Mouse (Mus musculus) hindbrain, embryonic 11.5 days (tissue): ENCODE measurements around the gene Anxa8. TPM values are rescaled to one million over a fixed set of nuclear protein-coding genes. Genes with fewer than 3 reads are reported as not detected.

Source experiments
- ATAC-seq: fragments of 200-750 bp; cut with Nextera tagmentation; 2 replicates; pipeline ENCODE4 v1.8.0; 2017; ENCODE audit warnings: mild to moderate bottlenecking, moderate TSS enrichment, moderate library complexity; ENCODE audit not compliant: low FRiP score
- DNase-seq: peaks from one replicate; pipeline ENCODE4 v3.0.0-alpha.2; 2015; ENCODE audit warnings: low spot score
- H3K27ac ChIP-seq: fragments of 300-500 bp; sonication (generic); 2 replicates; pipeline ENCODE4 v1.5.1; 2014; ENCODE audit warnings: mild to moderate bottlenecking, low read depth, low read length
- H3K27me3 ChIP-seq: fragments of 300-500 bp; sonication (generic); 2 replicates; pipeline ENCODE4 v1.6.1; 2014; ENCODE audit warnings: mild to moderate bottlenecking, low read length, moderate library complexity, mixed read lengths; ENCODE audit not compliant: control insufficient read depth, insufficient read depth
- H3K36me3 ChIP-seq: fragments of 300-500 bp; sonication (generic); 2 replicates; pipeline ENCODE4 v1.6.1; 2014; ENCODE audit warnings: mild to moderate bottlenecking, low read length, moderate library complexity, mixed read lengths; ENCODE audit not compliant: control insufficient read depth, insufficient read depth
- H3K4me1 ChIP-seq: fragments of 300-500 bp; sonication (generic); replicated peaks from 2 replicates; pipeline ENCODE4 v1.6.1; 2014; ENCODE audit warnings: low read length, mixed read lengths; ENCODE audit not compliant: control insufficient read depth, insufficient read depth
- H3K4me2 ChIP-seq: fragments of 300-500 bp; sonication (generic); replicated peaks from 2 replicates; pipeline ENCODE4 v1.6.1; 2014; ENCODE audit warnings: mild to moderate bottlenecking, low read depth, low read length
- H3K4me3 ChIP-seq: fragments of 300-500 bp; sonication (generic); 2 replicates; pipeline ENCODE4 v1.5.1; 2014; ENCODE audit warnings: low read depth, low read length
- H3K9ac ChIP-seq: fragments of 300-500 bp; sonication (generic); 2 replicates; pipeline ENCODE4 v1.6.1; 2014; ENCODE audit warnings: low read depth, low read length
- H3K9me3 ChIP-seq: fragments of 300-500 bp; sonication (generic); 2 replicates; pipeline ENCODE4 v1.6.1; 2016; ENCODE audit warnings: low read length; ENCODE audit not compliant: control insufficient read depth
- WGBS: fragments of 180-500 bp; shearing (Covaris S2); extraction: QIAGEN DNeasy Blood & Tissue Kit; methylation state at CpG from one replicate; pipeline ENCODE4 v1.1.7; 2014; 5-methylcytosine and 5-hydroxymethylcytosine counted together
- polyA plus RNA-seq: library from polyadenylated mRNA; unstranded; fragments of >200 nt; fragmentation: Nextera tagmentation; extraction: Ambion mirVana; gene quantifications from 2 replicates; pipeline ENCODE4 v1.2.1, GENCODE M21; 2014

The Anxa8 gene
- polyA plus RNA-seq, 1 experiment from 2014 or later: 1.8 TPM

DNA sequence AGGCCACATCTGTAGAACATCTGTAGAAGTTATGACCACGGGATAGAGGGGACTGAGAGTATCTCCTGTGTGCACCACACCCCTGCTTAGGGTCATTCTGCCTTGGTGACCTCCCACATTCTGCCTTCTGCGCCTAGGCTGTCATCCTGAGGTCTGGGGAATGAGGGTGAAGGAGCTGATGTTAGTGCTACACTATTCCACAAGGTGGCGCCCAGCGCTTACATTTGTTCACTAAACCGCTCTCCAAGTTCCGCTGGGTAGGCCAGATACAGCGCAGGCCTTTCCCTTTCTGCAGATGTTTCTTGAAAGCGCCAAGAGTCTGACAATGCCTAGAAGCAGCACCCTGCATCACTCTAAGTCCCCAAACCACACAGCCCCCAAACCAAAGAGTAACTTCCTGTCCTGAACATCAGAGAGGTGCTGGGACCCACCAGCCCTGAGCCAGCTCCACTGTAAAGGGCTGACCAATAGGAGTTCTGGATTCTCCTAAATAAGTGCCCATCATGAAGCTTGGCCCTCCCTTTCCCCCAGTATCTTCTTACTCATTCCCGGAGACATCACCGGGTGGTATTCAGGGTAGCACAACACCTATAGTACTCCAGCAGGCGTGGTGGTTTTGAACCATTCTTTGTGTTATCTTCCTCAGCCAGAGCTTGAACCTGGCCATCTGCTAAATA is 5.3 kb upstream of the Anxa8 start:
- ATAC-seq (peak; percentile 71), DNase-seq (peak; percentile 90)
- H3K4me3 ChIP-seq: no peak overlapping the region
- no peak overlapping the region for H3K4me2 ChIP-seq
- H3K27ac ChIP-seq: no peak overlapping the region
- no peaks in the 10 kb centered on the region for H3K36me3 ChIP-seq
- H3K27me3 ChIP-seq: no peaks in the 10 kb centered on the region
- no peaks in the 10 kb centered on the region for H3K4me1 ChIP-seq
- no peaks in the 10 kb centered on the region for H3K9me3 ChIP-seq
- no peak overlapping the region for H3K9ac ChIP-seq
- 11% methylated on average over 11 of the region's 11 CpGs for WGBS

DNA sequence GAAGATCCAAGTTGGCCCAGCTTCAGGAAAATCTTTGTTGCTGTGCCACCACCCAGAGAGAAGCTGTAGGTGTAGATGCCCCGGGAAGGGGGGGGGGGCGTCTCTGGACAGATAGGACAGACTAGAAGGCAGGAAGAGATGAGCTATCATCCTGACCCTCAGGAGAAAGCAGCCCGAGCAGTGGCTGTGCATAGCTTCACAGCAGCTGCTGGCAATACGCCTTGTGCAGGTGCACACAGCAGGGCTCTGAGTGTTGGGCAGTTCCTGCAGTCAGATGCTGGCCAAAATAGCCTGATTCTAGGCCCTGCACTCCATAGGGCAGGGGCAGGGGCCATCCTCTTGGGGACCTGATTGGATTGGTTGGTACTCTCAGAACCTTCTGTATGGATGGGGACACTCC is 1.0 kb downstream of the Anxa8 start:
- H3K4me3 ChIP-seq: no peak overlapping the region
- no peaks in the 10 kb centered on the region for H3K4me1 ChIP-seq
- H3K36me3 ChIP-seq: no peaks in the 10 kb centered on the region
- DNase-seq (no peak), ATAC-seq (no peak)
- 70% methylated on average over 4 of the region's 4 CpGs for WGBS
- no peaks in the 10 kb centered on the region for H3K9me3 ChIP-seq
- no peak overlapping the region for H3K4me2 ChIP-seq
- no peak overlapping the region for H3K9ac ChIP-seq
- no peak overlapping the region for H3K27ac ChIP-seq
- H3K27me3 ChIP-seq: no peaks in the 10 kb centered on the region

DNA sequence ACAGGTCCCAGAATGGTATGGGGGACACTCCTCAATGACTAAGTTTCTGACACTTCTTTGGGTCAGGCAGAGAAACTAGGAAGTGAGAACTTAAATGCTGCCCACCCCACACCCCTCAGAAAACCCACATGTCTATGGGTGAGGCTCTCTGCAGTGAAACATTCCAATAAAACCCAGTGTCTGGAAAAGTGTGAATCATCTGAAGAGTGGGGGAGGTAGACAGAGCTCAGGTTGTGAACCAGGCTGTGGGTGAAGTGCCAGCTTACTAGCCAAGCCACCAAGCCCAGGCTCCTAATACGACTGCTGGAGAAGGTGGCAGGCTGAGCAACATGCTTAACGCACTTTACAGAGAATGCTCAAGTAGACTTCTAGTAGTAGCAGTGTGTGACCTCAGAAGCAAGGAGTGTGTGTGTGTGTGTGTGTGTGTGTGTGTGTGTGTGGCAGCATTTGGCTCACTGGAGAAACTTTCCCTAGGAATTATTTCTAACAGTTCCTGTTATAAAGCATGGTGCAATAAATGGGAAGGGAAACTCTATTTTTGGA is 2.1 kb downstream of the Anxa8 start:
- 86% methylated on average over 2 of the region's 2 CpGs for WGBS
- no peak overlapping the region for H3K4me2 ChIP-seq
- H3K9me3 ChIP-seq: no peaks in the 10 kb centered on the region
- H3K27ac ChIP-seq: no peak overlapping the region
- ATAC-seq (no peak), DNase-seq (no peak)
- H3K9ac ChIP-seq: no peak overlapping the region
- H3K4me1 ChIP-seq: no peaks in the 10 kb centered on the region
- no peak overlapping the region for H3K4me3 ChIP-seq
- H3K27me3 ChIP-seq: no peaks in the 10 kb centered on the region
- no peaks in the 10 kb centered on the region for H3K36me3 ChIP-seq

DNA sequence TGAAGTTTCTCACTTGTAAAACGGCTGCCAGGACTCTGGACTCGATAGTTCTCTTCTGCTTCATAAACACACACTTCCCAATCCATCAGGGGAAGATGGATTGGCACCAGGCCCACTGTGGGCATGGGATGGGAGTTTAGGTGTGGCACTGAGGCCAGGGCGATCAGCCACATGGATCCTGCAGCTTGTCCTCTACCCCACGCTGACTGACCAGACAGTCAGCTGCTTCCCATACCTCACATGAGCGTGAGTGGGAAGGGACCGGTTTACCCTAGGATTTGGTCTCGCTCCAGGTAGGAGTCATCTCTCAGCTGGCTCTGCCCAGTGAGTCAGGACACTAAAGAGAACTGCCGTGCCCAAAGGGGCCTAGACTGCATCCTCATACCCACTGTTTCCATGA is 4.0 kb downstream of the Anxa8 start:
- no peak overlapping the region for H3K9ac ChIP-seq
- H3K4me3 ChIP-seq: no peak overlapping the region
- H3K4me2 ChIP-seq: no peak overlapping the region
- H3K27me3 ChIP-seq: no peaks in the 10 kb centered on the region
- ATAC-seq: no peak
- no peak overlapping the region for H3K27ac ChIP-seq
- no peaks in the 10 kb centered on the region for H3K4me1 ChIP-seq
- WGBS: 90% methylated on average over 8 of the region's 8 CpGs
- H3K9me3 ChIP-seq: no peaks in the 10 kb centered on the region
- no peak for DNase-seq
- no peaks in the 10 kb centered on the region for H3K36me3 ChIP-seq

DNA sequence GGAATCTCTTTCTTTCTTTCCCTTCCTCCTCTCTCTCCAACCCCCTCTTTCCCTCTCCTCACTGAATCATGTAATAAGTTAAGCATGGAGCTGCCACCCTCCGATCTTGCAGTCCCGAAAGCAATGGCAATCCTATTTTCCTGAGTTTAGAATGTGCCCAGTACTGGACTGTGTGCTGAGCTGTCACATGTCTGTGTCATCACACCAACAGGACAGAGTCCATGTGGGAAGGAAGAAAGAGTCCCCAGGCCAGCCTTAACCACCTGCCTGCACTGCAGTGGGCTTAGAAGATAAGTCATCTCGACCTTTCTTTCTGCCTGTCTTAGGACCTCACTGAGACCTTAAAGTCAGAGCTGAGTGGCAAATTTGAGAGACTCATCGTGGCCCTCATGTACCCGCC is 5.7 kb downstream of the Anxa8 start:
- H3K27me3 ChIP-seq: no peaks in the 10 kb centered on the region
- ATAC-seq (no peak), DNase-seq (no peak)
- no peak overlapping the region for H3K27ac ChIP-seq
- no peak overlapping the region for H3K4me3 ChIP-seq
- no peaks in the 10 kb centered on the region for H3K4me1 ChIP-seq
- H3K9ac ChIP-seq: no peak overlapping the region
- no peaks in the 10 kb centered on the region for H3K9me3 ChIP-seq
- WGBS: 86% methylated on average over 5 of the region's 5 CpGs
- no peaks in the 10 kb centered on the region for H3K36me3 ChIP-seq
- H3K4me2 ChIP-seq: no peak overlapping the region

DNA sequence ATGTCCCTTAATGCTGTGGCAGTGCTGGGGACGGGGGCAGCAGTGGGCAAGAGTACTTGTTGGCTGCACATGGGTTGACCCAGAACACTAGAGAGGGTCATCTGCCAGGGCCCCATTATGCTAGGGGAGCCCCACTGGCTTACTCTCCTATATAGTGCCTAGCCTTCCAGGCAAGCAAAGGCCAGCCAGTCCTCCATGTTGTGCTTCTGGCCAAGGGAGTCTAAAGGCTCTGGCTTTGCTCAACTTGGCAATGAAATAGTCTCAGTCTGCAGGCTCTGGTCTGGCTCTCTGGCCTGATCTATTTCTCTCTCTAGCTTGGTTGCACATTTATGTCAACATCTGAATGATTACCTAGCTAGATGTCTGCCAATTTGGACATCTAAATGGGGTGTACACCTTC is 7.1 kb downstream of the Anxa8 start:
- 100% methylated on average over 1 of the region's 1 CpGs for WGBS
- Histone ChIP-seq H3K4me1 (no peaks in the 10 kb centered on the region), H3K4me2 (no peak overlapping the region), H3K27ac (no peak overlapping the region), H3K27me3 (no peaks in the 10 kb centered on the region), H3K9ac (no peak overlapping the region), H3K4me3 (no peak overlapping the region), H3K9me3 (no peaks in the 10 kb centered on the region), H3K36me3 (no peaks in the 10 kb centered on the region)
- no peak for DNase-seq
- no peak for ATAC-seq

DNA sequence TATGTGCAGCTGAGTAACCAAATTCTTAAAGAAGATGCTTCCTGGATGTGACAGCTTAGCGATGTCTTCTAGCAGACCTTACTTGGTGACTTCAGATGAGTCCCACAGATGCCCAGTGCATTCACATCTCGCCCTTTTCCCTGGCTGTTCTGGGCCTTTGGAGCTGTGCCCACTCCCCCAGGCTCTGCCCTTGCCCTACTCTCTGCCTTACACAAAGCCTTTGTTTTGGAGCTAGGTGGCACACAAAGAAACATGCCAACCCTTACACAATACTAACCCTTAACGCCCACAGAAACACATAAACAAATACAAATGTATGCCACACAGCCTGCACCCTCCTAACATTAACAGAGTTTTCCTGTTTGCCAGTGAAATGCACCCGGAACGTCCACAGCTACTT is 10.4 kb downstream of the Anxa8 start:
- ATAC-seq (no peak), DNase-seq (no peak)
- no peak overlapping the region for H3K4me2 ChIP-seq
- H3K9me3 ChIP-seq: no peaks in the 10 kb centered on the region
- WGBS: 85% methylated on average over 5 of the region's 5 CpGs
- H3K4me1 ChIP-seq: no peaks in the 10 kb centered on the region
- H3K27me3 ChIP-seq: no peaks in the 10 kb centered on the region
- H3K9ac ChIP-seq: no peak overlapping the region
- no peaks in the 10 kb centered on the region for H3K36me3 ChIP-seq
- H3K27ac ChIP-seq: no peak overlapping the region
- no peak overlapping the region for H3K4me3 ChIP-seq

DNA sequence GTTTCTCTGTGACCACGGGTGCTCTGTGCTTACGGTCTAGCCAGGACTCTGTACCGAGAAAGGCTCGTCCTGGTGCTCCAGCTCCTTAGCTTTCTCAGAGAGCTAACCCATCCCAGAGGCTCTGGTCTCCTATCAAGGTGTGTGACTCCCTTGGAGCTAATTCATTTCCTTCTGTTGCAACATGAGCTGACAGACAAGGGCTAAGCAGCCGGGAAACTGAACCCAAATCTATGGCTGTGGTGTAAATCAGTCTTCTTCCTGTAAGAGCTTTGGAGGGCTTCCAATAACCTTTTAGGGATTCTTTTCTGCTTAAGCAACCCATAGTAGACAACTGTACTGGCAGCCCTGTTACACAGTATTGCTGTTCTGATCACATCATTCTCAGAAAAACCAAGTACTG is 16.8 kb downstream of the Anxa8 start, which contains the start of gene A630023A22Rik:
TSS of gene A630023A22Rik (minus strand) at position 154 of the 400 bp plus-strand sequence.
- H3K27ac ChIP-seq: no peak within 1 kb of the TSS
- no peaks in the 10 kb centered on the region for H3K9me3 ChIP-seq
- no peak within 1 kb of the TSS for H3K4me3 ChIP-seq
- no peak within 1 kb of the TSS for H3K9ac ChIP-seq
- H3K4me2 ChIP-seq: no peak within 1 kb of the TSS
- 84% methylated on average over 5 of the region's 5 CpGs for WGBS
- ATAC-seq (no peak), DNase-seq (no peak)
- H3K4me1 ChIP-seq: no peaks in the 10 kb centered on the region
- H3K36me3 ChIP-seq: no peaks in the 10 kb centered on the region
- no peaks in the 10 kb centered on the region for H3K27me3 ChIP-seq

DNA sequence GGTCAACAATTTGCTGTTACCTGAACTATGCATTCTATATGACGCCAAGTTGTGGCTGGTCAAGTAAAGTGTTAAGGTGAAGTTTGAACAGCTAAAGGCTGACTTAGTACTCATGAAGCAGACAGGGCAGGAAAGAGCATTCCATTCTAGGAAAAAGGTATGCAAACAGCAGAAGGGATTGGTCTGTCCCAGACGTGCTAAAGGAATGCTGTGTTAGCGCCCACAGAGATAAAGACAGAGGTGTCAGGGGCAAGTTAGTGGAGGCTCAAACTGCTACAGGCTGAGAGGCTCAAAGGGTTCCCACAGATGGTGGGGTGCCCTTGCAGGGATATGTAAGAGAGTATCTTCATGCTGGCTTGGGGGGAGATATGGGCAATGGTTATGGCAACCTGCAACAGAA is 18.1 kb downstream of the Anxa8 start:
- DNase-seq: no peak
- no peak overlapping the region for H3K9ac ChIP-seq
- no peaks in the 10 kb centered on the region for H3K27me3 ChIP-seq
- no peak overlapping the region for H3K4me3 ChIP-seq
- H3K9me3 ChIP-seq: no peaks in the 10 kb centered on the region
- H3K4me2 ChIP-seq: no peak overlapping the region
- ATAC-seq: no peak
- WGBS: 74% methylated on average over 3 of the region's 3 CpGs
- H3K36me3 ChIP-seq: no peaks in the 10 kb centered on the region
- H3K4me1 ChIP-seq: no peaks in the 10 kb centered on the region
- no peak overlapping the region for H3K27ac ChIP-seq
